Mouse (Mus musculus) embryonic fibroblast, embryonic 13.5 days (primary cell): ENCODE measurements at regions not wholly inside any gene's neighbourhood (a gene's known extent, or its start where the extent isn't known, plus 50 kb on each side); places are given as distances from the start of the nearest gene placed in this dataset.
"Not testable (repeated sequence)": the region's sequence is repeated elsewhere in the genome, so short reads cannot be mapped to it uniquely, and the experiment has no call there.

Experiments
- CTCF ChIP-seq: IDR thresholded peaks from 2 replicates; pipeline ENCODE4 v1.5.1; 2011; ENCODE audit warnings: mild to moderate bottlenecking, control low read depth, low read length, moderate library complexity, borderline replicate concordance; ENCODE audit not compliant: insufficient read depth
- POLR2A ChIP-seq: IDR thresholded peaks from 2 replicates; pipeline ENCODE4 v1.6.1; 2011; ENCODE audit warnings: low read depth, mild to moderate bottlenecking, control low read depth, low read length, moderate library complexity

DNA sequence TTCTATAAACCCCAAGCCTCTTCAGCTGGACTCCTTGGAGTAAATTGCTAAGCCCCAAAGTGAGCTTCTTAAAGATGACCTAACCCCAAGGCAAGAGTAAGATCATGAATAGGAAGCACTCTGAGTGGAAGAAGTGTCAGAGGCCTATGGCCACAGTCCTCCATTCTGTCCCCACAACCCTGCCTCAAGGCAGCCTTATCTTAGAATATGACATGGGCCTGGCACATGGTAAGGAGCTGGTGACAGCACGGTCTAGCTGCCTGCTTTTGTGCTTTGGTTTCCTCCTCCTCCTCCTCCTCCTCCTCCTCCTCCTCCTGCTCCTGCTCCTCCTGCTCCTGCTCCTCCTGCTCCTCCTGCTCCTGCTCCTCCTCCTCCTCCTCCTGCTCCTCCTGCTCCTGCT, 73.6 kb downstream of the Vcpkmt start:
- not testable (repeated sequence) for TF ChIP-seq CTCF, POLR2A
